Mouse (Mus musculus) brain, embryonic 14.5 days (tissue): Measurements from ENCODE around the gene Zscan12.
A peak's percentile ranks its signal among the peaks of the same experiment; 100 is the strongest.

Experiments used
- CTCF ChIP-seq: fragments of 200-500 bp; IDR thresholded peaks from 2 replicates; pipeline ENCODE4 v1.5.1; 2012; ENCODE audit warnings: inconsistent platforms, mild to moderate bottlenecking, moderate library complexity, borderline replicate concordance; ENCODE audit not compliant: insufficient read depth, insufficient read length; ENCODE audit errors: extremely low read depth
- POLR2A ChIP-seq: fragments of 200-500 bp; IDR thresholded peaks from 2 replicates; pipeline ENCODE4 v1.6.1; 2012; ENCODE audit warnings: mild to moderate bottlenecking, inconsistent platforms, borderline replicate concordance; ENCODE audit not compliant: poor library complexity, insufficient read depth, insufficient read length, severe bottlenecking; ENCODE audit errors: extremely low read depth

GRCm38 (mm10) chr13:21407969-21408804 is 45.6 kb downstream of the Zscan12 start:
- TF ChIP-seq CTCF = no peak
- TF ChIP-seq POLR2A = 0 out of 2 replicates have a peak, but pooled peaks have one; percentile 47
